Mouse (Mus musculus): ENCODE measurements around the gene Cd247.
A peak's percentile ranks its signal among the peaks of the same experiment; 100 is the strongest.
"Not testable (repeated sequence)": the region's sequence is repeated elsewhere in the genome, so short reads cannot be mapped to it uniquely, and the experiment has no call there.

Gene Cd247

DNA sequence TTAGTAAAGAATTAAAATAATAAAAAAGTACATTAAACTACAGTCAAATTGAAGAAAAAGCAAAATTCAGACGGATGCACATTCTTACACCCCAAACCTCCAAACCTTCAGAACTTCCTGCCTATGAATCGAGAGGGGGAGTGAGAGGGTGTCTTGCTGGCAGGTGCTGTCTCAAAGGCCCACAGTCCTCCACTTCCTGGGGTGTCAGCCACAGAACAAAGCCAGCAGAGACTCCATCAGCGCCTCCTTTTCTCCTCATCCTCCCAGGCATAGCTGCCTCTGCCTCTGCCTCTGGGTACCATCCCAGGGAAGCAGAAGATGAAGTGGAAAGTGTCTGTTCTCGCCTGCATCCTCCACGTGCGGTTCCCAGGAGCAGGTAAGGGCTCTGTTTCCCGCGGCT is at the start of gene Cd247:
Cd247 (plus strand) TSS at position 171 of the 400 bp plus-strand sequence.
- DNase-seq (ENCODE audit: low spot score): no peak

DNA sequence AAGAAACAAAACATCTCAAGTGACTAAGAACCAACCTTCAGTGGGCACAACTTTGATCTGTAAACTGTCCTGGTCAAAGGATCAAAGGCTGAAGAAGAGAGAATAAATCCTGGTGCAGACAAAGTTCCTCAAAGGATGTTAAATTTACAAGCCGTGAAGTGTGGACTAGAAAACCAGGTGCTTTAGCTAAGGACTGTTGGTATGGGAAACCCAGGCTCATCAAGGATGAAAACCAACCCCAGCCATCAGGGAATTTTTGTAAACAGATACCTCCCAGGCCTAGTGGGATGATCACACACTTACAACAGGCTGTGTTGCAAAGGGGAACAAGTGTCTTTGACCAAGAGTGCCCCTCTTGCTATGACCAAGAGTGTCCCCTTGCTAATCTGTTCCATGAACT is 49.5 kb upstream of the Cd247 start:
- no peak for DNase-seq (ENCODE audit: low spot score)

- DNase-seq (ENCODE audit: low spot score): no peak
These were observed 46.5 kb upstream of the Cd247 start for GRCm38 (mm10) chr1:165741989-165742388.

DNA sequence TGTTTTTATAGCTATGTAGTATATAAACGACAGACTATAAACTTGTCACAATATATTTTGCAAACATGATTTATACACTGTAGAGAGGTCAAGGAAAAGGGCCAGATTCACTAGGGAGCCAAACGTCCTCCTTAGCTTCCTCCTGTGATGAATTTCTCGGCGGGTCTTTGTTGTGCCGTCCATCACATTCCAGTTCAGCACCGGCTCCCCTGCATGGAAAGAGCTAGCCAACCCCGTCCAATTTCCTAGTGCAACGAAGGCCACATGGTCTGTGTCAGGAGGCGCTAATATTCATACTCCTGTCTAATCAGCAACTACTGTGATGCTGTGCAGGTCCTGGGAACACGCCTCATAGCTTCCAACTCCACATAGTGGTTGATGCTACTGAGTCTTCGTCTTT is 40.4 kb upstream of the Cd247 start:
- no peak for DNase-seq (ENCODE audit: low spot score)

DNA sequence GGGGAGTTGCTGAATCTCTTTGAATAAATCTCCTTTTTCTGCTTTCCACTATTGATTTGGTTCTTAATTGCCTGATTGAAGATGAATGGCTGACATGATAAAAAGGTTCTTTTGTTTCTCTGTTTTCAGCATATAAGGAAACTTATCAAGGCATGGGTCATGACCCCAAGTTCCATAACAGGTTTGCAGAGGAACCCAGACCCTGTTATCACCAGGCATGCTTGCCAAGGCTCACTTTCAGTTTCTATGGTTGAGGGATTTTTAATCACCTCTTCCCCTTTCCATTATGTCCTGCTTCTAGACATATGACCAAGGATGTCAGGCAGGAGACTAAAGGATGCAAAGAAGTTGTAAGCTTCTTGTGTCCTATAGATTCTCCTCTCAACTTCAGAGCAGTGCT is 37.3 kb upstream of the Cd247 start:
- DNase-seq (ENCODE audit: low spot score): no peak

DNA sequence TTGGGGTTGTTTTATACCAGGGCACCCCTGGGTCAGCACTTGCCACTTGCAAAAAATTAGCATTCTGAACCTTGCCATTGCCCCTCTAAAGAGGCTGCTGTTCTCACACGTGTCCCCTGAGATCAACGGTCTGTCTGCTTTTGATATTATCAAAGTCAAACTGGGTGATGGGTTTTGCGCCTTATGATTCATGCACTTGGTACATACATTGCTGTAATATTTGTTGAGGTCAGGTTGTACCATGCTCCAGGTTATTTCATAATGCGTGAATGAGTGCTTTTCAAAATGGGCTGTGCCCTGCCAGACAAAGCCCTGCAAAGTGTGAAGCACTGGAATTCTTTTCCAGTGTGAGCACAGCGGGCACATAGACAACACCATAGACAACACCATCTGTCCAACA is 36.6 kb upstream of the Cd247 start:
- no peak for DNase-seq (ENCODE audit: low spot score)

GRCm38 (mm10) chr1:165754205-165754604 is 34.3 kb upstream of the Cd247 start:
- DNase-seq (ENCODE audit: low spot score): no peak

DNA sequence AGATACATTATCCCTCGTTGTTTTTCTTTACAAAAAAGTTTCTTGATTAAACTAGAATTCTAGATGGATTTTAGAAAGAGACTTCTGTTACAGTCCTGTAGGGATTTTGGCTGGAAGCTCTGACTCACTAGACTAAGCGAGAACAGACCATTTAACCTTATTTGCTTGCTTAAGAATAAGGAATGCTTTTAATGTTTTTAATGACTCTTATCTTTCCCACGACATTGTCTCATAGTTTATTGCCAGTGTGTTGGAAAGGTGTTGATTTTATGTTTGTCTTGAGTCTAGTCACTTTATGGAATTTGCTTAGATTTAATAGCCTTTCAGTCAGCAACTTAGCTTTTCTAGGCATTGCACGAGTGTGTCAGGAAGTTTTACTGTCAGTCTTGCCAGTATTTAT is 33.3 kb upstream of the Cd247 start:
- DNase-seq (ENCODE audit: low spot score): no peak

DNA sequence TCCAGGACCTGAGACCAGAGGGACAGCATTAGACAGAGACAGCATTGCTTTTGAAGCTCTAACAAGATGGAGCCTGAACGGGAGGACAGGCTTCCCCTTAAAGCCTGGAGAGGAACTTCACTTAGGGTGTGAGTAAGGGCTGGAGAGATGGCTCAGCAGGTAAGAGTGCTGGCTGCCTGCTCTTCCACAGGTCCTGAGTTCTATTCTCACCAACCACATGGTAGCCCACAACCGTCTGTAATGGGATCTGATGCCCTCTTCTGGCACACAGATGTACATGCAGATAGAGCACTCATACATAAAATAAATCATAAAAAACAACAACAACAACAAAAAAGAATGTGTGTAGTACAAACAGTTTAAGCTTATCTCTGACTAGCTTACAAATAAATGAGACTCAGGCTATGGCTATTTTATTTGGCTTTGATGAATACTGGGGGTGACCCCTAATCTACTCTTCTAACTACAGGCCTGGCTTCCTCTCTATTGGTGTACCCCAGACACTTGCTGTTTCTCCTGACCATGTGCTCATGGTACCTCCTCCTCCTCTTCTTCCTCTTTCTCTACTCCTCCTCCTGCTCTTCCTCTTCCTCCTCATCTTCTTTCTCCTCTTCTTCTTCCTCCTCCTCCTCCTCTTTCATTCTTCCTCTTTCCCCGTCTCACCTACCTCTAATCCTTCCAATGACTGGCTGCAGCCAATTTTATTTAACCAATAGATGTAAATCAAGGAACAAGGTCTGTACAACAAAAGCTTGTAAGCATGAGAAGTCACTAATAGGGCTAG is 26.8 kb upstream of the Cd247 start:
- no peak for DNase-seq (ENCODE audit: low spot score)

DNA sequence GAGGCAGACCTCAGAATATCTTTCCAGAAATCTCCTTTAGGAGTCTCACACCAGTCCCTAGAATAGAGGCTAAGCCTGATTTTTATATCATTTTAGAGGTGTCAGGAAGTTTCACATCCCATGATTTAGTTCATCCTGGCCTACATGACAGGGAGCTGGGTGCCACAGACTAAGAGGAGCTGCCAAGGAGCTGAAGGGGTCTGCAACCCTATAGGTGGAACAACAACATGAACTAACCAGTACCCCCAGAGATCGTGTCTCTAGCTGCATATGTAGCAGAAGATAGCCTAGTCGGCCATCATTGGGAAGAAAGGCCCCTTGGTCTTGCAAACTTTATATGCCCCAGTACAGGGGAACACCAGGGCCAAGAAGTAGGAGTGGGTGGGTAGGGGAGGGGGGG is 26.0 kb upstream of the Cd247 start:
- DNase-seq (ENCODE audit: low spot score): not testable (repeated sequence)

DNA sequence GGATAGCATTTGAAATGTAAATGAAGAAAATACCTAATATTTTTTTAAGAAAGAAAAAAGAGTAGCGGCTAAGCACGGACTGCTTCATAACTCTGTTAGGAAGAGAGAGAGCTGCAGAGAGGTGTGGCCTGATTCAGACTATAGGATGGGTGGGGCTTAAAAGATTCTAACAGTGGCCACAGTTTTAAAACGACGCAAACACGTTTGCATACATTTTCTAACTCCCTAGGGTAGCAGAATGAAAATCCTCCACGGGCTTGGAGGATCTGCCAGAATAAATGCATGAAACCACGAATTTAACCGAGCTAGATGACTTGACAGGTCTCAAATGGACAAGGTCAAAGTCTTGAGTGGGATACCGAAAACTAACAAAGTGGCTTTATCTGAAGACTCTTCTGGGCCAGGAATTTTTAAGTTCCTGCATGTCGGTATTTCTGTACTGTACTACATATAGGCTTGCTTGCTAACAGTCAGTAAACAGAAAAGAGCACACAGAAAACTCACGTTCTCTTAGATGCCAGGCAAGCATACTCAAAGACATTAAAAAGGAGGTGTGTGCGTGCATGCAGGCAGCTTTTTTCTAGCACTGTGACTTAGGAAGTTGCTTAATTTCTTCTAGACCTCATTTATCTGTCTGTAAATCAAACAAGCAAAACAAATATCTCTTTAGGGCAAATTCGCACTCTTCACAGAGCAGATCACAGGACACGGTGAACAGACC is 25.4 kb upstream of the Cd247 start:
- peak; percentile 39 for DNase-seq (ENCODE audit: low spot score)

- peak; percentile 93 for DNase-seq (ENCODE audit: low spot score)
These were observed 24.7 kb upstream of the Cd247 start, which contains the start of gene Creg1 for GRCm38 (mm10) chr1:165763635-165764372. Gene Creg1 (plus strand): TSS chr1:165763746.

GRCm38 (mm10) chr1:165764571-165764970 is 23.9 kb upstream of the Cd247 start:
- DNase-seq (ENCODE audit: low spot score): no peak

GRCm38 (mm10) chr1:165765041-165765440 is 23.4 kb upstream of the Cd247 start:
- no peak for DNase-seq (ENCODE audit: low spot score)

- no peak for DNase-seq (ENCODE audit: low spot score)
These were observed 22.7 kb upstream of the Cd247 start for GRCm38 (mm10) chr1:165765651-165766294.

DNA sequence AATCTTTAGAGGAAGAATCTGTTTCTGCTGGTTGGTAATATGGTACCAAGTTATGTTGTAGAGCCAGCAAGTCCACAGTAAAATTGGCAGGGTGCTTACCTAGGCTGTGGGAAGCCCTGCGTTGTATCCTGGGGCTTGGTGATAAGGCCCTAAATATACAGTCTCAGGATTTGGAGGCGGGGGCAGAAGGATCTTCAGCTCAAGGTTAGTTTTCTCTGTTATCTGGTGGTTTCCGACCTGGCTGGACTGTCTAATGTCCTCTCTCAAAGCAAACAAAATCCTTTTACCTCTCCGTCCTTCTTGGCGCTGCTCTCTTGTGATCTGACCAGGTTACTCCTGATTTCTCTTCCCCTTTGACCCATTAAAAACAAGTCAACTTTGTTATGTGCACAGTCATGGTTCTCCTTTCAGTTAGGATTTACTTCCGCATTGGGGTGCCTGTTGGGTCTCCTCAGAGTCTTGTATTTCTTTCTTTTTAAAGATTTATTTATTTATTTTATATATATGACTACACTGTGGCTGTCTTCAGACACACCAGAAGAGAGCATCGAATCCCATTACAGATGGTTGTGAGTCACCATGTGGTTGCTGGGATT is 22.1 kb upstream of the Cd247 start:
- no peak for DNase-seq (ENCODE audit: low spot score)

- no peak for DNase-seq (ENCODE audit: low spot score)
These were observed 19.5 kb upstream of the Cd247 start for GRCm38 (mm10) chr1:165768894-165769512.

GRCm38 (mm10) chr1:165770181-165770759 is 18.2 kb upstream of the Cd247 start:
- no peak for DNase-seq (ENCODE audit: low spot score)

GRCm38 (mm10) chr1:165771491-165771897 is 17.0 kb upstream of the Cd247 start:
- peak; percentile 79 for DNase-seq (ENCODE audit: low spot score)

- no peak for DNase-seq (ENCODE audit: low spot score)
These were observed 16.5 kb upstream of the Cd247 start for GRCm38 (mm10) chr1:165771998-165772397.

Data from MN1 (cell line).